Mouse (Mus musculus): ENCODE measurements at regions not wholly inside any gene's neighbourhood (a gene's known extent, or its start where the extent isn't known, plus 50 kb on each side); places are given as distances from the start of the nearest gene placed in this dataset.

DNA sequence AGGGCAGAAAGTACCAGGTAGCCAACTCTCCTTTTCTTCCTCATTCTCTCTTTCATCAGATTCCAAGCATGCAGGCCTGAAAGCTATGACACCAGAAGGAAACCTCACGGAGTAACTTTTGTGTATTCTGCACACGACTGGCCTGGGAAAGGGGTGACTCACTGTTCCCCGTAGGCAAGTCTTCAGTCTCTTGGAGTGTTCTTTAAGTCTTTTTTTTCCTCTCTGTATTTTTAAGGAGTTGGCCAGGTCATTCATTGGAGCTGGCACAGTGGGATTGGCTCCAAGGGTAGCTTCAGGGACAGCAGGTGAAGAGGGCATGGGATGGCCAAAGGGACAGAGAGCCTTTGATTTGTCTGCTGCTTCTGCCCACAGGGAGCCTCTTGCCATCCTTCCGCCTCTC, 163.3 kb upstream of the Bmper start:
- no peak overlapping the region for H3K27ac ChIP-seq (ENCODE audit: low read depth, low read length)
- H3K36me3 ChIP-seq (ENCODE audit: control insufficient read depth, insufficient read depth, low read length): no peaks in the 10 kb centered on the region
- no peaks in the 10 kb centered on the region for H3K9me3 ChIP-seq (ENCODE audit: control insufficient read depth, low read length)
- no peak overlapping the region for H3K9ac ChIP-seq (ENCODE audit: low read depth, low read length)
- no peak for ATAC-seq (ENCODE audit: low FRiP score, low TSS enrichment)
- WGBS: 73% methylated on average over 4 of the region's 4 CpGs
- H3K27me3 ChIP-seq (ENCODE audit: control insufficient read depth, insufficient read depth, low read length): no peaks in the 10 kb centered on the region
- peaks cover 17% of the 10 kb centered on the region; the same call in 1 of the 2 replicates for H3K4me1 ChIP-seq (ENCODE audit: control insufficient read depth, insufficient read depth, low read length)
- no peak overlapping the region for H3K4me3 ChIP-seq (ENCODE audit: low read length)
- H3K4me2 ChIP-seq (replicated peaks; ENCODE audit: low read depth, low read length): no peak overlapping the region

DNA sequence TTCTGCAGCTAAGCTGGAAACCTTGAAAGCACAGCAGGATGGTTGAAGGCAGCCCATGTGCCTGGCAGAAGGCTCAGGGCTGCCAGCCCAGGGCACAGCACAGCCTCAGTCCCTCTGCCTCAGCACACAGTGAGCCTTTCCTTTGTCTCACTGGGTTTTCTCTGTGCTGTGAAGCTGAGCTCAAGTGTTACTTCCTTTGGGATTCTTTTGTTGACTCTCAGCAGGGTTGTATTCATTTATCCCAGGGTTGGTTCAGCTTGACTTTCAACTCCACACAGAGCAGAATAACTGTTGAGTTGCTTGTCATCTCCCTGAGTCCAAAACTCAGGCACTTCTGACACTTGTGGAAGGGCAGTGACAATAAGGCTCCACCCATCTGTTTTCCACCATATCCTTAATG, 162.3 kb upstream of the Bmper start:
- no peak for ATAC-seq (ENCODE audit: low FRiP score, low TSS enrichment)
- H3K9ac ChIP-seq (ENCODE audit: low read depth, low read length): no peak overlapping the region
- peak overlapping the region; percentile 73; the same call in 1 of the 2 replicates for H3K27ac ChIP-seq (ENCODE audit: low read depth, low read length)
- H3K4me2 ChIP-seq (replicated peaks; ENCODE audit: low read depth, low read length): no peak overlapping the region
- no peaks in the 10 kb centered on the region for H3K27me3 ChIP-seq (ENCODE audit: control insufficient read depth, insufficient read depth, low read length)
- no peaks in the 10 kb centered on the region for H3K36me3 ChIP-seq (ENCODE audit: control insufficient read depth, insufficient read depth, low read length)
- peaks cover 17% of the 10 kb centered on the region; the same call in 1 of the 2 replicates for H3K4me1 ChIP-seq (ENCODE audit: control insufficient read depth, insufficient read depth, low read length)
- H3K9me3 ChIP-seq (ENCODE audit: control insufficient read depth, low read length): no peaks in the 10 kb centered on the region
- no peak overlapping the region for H3K4me3 ChIP-seq (ENCODE audit: low read length)

DNA sequence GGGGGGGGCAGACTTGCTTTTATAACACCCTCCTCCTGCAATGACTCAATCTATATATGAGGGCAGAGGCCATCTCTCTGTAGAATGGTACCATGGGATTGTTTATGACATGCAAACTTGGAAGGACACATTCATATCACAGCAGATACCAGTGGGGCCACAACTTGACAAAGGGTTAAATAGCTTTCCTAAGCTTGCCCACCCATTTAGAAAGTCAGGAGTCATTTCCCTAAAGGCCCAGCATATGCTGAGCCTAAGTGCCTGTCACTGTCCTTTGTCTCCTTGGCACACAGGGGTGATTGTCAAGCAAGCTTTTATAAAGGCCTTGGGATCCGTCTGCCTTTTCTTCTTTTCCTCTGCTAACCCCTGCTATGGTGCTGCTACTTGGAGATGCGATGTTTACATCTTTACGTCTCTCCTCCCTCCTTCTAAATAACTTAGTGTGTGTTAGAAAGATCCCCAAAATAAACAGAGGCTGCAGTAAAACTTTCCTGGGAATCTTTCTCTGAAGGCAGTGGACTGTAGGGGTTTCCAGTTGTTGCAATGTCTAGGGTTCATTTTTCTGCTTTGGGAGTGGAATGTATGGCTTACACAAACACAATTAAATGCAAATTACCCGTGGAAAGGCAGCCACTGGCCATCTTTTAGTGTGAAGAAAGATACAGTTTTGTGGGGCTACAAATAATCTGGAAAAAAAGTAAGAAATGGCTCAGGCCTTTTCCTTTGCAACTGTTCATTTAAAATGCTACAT, 161.5 kb upstream of the Bmper start:
- Histone ChIP-seq H3K4me3 (ENCODE audit: low read length) (no peak overlapping the region), H3K27me3 (ENCODE audit: control insufficient read depth, insufficient read depth, low read length) (no peaks in the 10 kb centered on the region), H3K4me2 (replicated peaks; ENCODE audit: low read depth, low read length) (no peak overlapping the region), H3K4me1 (ENCODE audit: control insufficient read depth, insufficient read depth, low read length) (peaks cover 17% of the 10 kb centered on the region; the same call in 1 of the 2 replicates), H3K36me3 (ENCODE audit: control insufficient read depth, insufficient read depth, low read length) (no peaks in the 10 kb centered on the region), H3K9me3 (ENCODE audit: control insufficient read depth, low read length) (no peaks in the 10 kb centered on the region), H3K9ac (ENCODE audit: low read depth, low read length) (no peak overlapping the region), H3K27ac (ENCODE audit: low read depth, low read length) (peak overlapping the region; percentile 73; the same call in 1 of the 2 replicates)
- ATAC-seq (ENCODE audit: low FRiP score, low TSS enrichment): no peak
- WGBS: 19% methylated on average over 4 of the region's 4 CpGs

DNA sequence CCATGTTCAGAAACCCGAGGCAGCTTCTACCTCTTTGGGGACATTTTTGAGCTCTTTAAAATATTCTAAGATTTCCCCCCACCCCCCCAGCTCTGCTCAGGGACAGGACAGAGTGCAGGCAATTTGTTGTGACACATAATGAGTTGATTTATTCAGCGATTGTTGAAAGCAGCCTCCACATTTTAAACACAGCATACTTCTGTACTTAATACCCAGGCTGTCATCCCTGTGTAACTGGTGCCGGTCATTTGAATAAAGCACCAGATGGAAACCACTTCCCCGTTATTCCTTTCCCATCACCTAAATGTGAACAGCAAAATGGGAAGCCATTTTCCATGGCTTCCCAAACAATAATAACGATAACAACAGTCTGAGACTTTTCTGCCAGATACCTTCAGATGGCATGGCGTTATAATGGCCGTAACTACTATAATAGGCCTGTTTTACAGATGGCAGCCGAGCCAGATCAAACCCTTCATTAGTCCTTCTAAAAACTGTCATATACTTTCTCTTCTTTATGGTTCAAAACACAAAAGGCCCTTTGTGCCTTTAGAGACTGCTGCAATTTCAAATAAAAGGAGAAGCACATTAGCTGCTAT, 160.7 kb upstream of the Bmper start:
- Histone ChIP-seq H3K27ac (ENCODE audit: low read depth, low read length) (peak overlapping the region; percentile 73; the same call in 1 of the 2 replicates), H3K4me3 (ENCODE audit: low read length) (no peak overlapping the region), H3K9me3 (ENCODE audit: control insufficient read depth, low read length) (no peaks in the 10 kb centered on the region), H3K4me2 (replicated peaks; ENCODE audit: low read depth, low read length) (no peak overlapping the region), H3K27me3 (ENCODE audit: control insufficient read depth, insufficient read depth, low read length) (no peaks in the 10 kb centered on the region), H3K9ac (ENCODE audit: low read depth, low read length) (no peak overlapping the region), H3K4me1 (ENCODE audit: control insufficient read depth, insufficient read depth, low read length) (peaks cover 17% of the 10 kb centered on the region; the same call in 1 of the 2 replicates), H3K36me3 (ENCODE audit: control insufficient read depth, insufficient read depth, low read length) (no peaks in the 10 kb centered on the region)
- WGBS: 42% methylated on average over 8 of the region's 8 CpGs
- peak; percentile 32; the same call in 1 of the 2 replicates for ATAC-seq (ENCODE audit: low FRiP score, low TSS enrichment)

DNA sequence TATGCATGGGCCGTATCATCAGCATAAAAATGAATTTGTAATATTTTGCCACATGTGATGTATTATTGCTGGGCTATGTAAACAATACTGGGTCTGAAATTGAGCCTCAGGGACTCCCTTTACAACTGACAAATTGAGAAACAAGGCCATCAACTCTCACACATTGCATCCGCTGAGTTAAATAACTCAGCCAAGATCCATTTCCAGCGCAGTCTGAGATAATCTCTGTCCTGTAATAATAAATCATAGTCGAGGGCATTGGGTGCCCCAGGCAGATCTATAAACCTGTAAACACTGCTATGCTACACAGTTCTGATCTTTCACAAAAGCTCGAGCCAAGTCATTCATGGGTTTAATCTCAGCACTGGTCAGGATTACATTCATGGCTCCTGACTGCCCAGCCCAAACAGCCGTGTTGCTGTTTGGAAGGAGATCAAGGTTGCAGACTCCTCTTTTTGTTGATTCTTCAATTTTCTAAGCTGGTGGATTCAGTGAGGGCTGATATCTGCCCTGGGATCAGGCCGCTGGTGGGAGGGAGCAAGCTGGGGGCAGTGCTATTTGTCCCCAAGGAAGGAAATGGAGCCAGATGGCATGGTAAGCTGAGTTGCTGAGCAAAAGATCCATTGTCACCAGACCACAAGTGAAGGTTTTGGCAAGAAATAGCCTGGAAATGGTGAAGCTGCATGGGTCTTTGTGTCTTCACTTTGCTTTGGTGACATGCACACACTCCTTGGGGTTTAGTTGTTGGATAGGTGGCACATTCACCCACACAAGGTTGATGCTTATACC, 160.0 kb upstream of the Bmper start:
- H3K9me3 ChIP-seq (ENCODE audit: control insufficient read depth, low read length): no peaks in the 10 kb centered on the region
- peak overlapping the region; percentile 47; the same call in 1 of the 2 replicates for H3K27ac ChIP-seq (ENCODE audit: low read depth, low read length)
- WGBS: 38% methylated on average over 7 of the region's 7 CpGs
- no peaks in the 10 kb centered on the region for H3K36me3 ChIP-seq (ENCODE audit: control insufficient read depth, insufficient read depth, low read length)
- no peak overlapping the region for H3K4me2 ChIP-seq (replicated peaks; ENCODE audit: low read depth, low read length)
- peaks cover 17% of the 10 kb centered on the region; the same call in 1 of the 2 replicates for H3K4me1 ChIP-seq (ENCODE audit: control insufficient read depth, insufficient read depth, low read length)
- no peak overlapping the region for H3K4me3 ChIP-seq (ENCODE audit: low read length)
- no peak overlapping the region for H3K9ac ChIP-seq (ENCODE audit: low read depth, low read length)
- H3K27me3 ChIP-seq (ENCODE audit: control insufficient read depth, insufficient read depth, low read length): no peaks in the 10 kb centered on the region
- ATAC-seq (ENCODE audit: low FRiP score, low TSS enrichment): no peak; the same call in 1 of the 2 replicates

DNA sequence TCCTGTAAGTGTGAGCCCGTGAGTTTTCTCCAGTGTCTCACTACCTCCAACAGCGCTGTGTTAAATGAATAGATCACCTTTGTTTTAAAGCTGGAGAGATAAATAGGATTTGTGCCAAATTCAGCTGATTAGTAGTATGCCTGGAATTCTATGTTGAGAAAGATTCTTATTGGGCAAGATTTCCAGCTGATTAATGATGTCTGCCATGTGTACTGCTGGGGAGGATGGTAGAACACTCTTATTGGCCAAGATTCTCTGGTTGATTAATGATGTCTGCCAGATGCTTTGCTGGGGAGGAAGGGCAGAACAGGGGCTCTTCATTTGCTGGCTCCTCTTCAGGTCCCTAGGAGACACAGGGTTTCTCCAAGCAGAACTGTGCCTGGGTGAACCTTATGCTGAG, 158.9 kb upstream of the Bmper start:
- WGBS: 86% methylated on average over 2 of the region's 2 CpGs
- Histone ChIP-seq H3K4me2 (replicated peaks; ENCODE audit: low read depth, low read length) (no peak overlapping the region), H3K27ac (ENCODE audit: low read depth, low read length) (no peak overlapping the region), H3K27me3 (ENCODE audit: control insufficient read depth, insufficient read depth, low read length) (no peaks in the 10 kb centered on the region), H3K9ac (ENCODE audit: low read depth, low read length) (no peak overlapping the region), H3K36me3 (ENCODE audit: control insufficient read depth, insufficient read depth, low read length) (no peaks in the 10 kb centered on the region), H3K9me3 (ENCODE audit: control insufficient read depth, low read length) (no peaks in the 10 kb centered on the region), H3K4me3 (ENCODE audit: low read length) (no peak overlapping the region), H3K4me1 (ENCODE audit: control insufficient read depth, insufficient read depth, low read length) (peaks cover 17% of the 10 kb centered on the region; the same call in 1 of the 2 replicates)
- no peak for ATAC-seq (ENCODE audit: low FRiP score, low TSS enrichment)

DNA sequence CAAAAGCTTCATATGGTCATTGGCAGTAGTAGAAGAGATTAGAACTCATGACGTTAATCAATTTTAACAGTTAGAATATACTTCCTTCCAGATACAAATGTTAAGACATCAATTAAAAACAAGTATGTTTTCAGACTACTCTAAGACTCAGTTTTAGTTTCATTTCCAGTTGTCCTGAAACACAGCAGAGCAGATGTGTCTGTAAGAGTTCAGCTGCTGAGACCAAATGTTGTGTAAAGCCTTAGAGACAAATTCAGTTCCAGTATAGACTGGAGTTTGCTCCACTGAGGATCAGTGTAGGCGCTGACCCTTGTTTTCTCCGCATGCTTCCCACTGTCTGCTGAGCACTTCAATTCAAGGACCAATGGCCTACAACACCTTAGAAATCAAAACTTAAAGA, 158.1 kb upstream of the Bmper start:
- Histone ChIP-seq H3K36me3 (ENCODE audit: control insufficient read depth, insufficient read depth, low read length) (no peaks in the 10 kb centered on the region), H3K4me2 (replicated peaks; ENCODE audit: low read depth, low read length) (no peak overlapping the region), H3K27ac (ENCODE audit: low read depth, low read length) (no peak overlapping the region), H3K9ac (ENCODE audit: low read depth, low read length) (no peak overlapping the region), H3K27me3 (ENCODE audit: control insufficient read depth, insufficient read depth, low read length) (no peaks in the 10 kb centered on the region), H3K4me3 (ENCODE audit: low read length) (no peak overlapping the region), H3K9me3 (ENCODE audit: control insufficient read depth, low read length) (no peaks in the 10 kb centered on the region), H3K4me1 (ENCODE audit: control insufficient read depth, insufficient read depth, low read length) (peaks cover 13% of the 10 kb centered on the region; the same call in 1 of the 2 replicates)
- 92% methylated on average over 3 of the region's 3 CpGs for WGBS
- ATAC-seq (ENCODE audit: low FRiP score, low TSS enrichment): no peak

DNA sequence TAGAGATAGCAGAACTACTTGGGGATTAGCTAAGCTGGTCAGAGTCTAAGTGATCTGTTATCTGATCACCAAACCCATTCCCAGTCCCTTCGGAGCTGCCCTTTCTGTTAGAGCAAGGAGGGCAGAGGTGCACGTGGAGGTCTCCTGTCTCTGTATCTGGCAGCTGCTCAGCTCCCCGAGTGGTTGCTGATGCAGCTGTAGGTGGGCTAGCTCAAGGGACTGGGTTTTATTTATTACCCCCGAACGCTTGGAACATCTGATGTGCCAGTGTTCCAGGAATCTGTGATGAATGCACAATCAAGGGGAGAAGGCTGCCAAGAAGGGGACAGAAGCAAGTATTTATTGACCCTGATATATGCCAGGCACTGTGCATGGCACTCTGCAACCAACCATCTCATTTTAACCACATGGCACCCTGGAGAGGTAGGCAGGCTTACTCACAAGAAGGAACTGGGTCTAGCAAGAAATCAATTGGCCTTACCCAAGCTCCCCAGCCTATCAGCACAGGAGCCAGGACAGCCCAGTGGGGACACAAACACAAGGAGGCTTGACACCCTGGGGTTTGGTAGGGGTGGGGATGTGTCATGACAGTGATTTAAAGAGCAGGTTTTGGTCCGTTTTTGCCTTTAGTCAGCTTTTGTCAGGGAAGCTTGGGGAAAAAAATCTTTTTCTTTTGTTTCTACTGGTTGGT, 154.6 kb upstream of the Bmper start:
- ATAC-seq (ENCODE audit: low FRiP score, low TSS enrichment): no peak
- Histone ChIP-seq H3K27me3 (ENCODE audit: control insufficient read depth, insufficient read depth, low read length) (no peaks in the 10 kb centered on the region), H3K36me3 (ENCODE audit: control insufficient read depth, insufficient read depth, low read length) (no peaks in the 10 kb centered on the region), H3K4me3 (ENCODE audit: low read length) (no peak overlapping the region), H3K27ac (ENCODE audit: low read depth, low read length) (no peak overlapping the region), H3K4me1 (ENCODE audit: control insufficient read depth, insufficient read depth, low read length) (no peaks in the 10 kb centered on the region; the same call in 1 of the 2 replicates), H3K4me2 (replicated peaks; ENCODE audit: low read depth, low read length) (no peak overlapping the region), H3K9ac (ENCODE audit: low read depth, low read length) (no peak overlapping the region), H3K9me3 (ENCODE audit: control insufficient read depth, low read length) (no peaks in the 10 kb centered on the region)
- 42% methylated on average over 6 of the region's 6 CpGs for WGBS

Data from kidney, embryonic 14.5 days (tissue).